Mouse (Mus musculus) spleen, postnatal 10 days (tissue): ENCODE data around the gene Bhlhe40.

Experiments
- DNase-seq, 2 experiments: peaks; one replicate each; pipeline ENCODE4 v3.0.0; 2021 to 2022; ENCODE audit warnings: low spot score in 2 of 2

Gene Bhlhe40

GRCm38 (mm10) chr6:108663241-108664194 is 3.1 kb downstream of the Bhlhe40 start:
- DNase-seq: no peak

GRCm38 (mm10) chr6:108664533-108665150 is 4.2 kb downstream of the Bhlhe40 start:
- DNase-seq: no peak

GRCm38 (mm10) chr6:108665587-108665986 is 5.2 kb downstream of the Bhlhe40 start:
- DNase-seq: no peak

GRCm38 (mm10) chr6:108666648-108667488 is 6.4 kb downstream of the Bhlhe40 start:
- DNase-seq: no peak

GRCm38 (mm10) chr6:108667599-108668021 is 7.2 kb downstream of the Bhlhe40 start:
- no peak for DNase-seq

GRCm38 (mm10) chr6:108668321-108668786 is 7.9 kb downstream of the Bhlhe40 start:
- peak in 1 of 2 experiments; percentile 43 for DNase-seq

GRCm38 (mm10) chr6:108670276-108670675 is 9.8 kb downstream of the Bhlhe40 start:
- DNase-seq: no peak

GRCm38 (mm10) chr6:108670821-108671220 is 10.4 kb downstream of the Bhlhe40 start:
- no peak for DNase-seq

GRCm38 (mm10) chr6:108672094-108672493 is 11.7 kb downstream of the Bhlhe40 start:
- DNase-seq: no peak

GRCm38 (mm10) chr6:108674221-108674620 is 13.8 kb downstream of the Bhlhe40 start:
- no peak for DNase-seq

GRCm38 (mm10) chr6:108676783-108677340 is 16.4 kb downstream of the Bhlhe40 start:
- no peak for DNase-seq

GRCm38 (mm10) chr6:108677697-108678096 is 17.3 kb downstream of the Bhlhe40 start:
- no peak for DNase-seq

- DNase-seq: no peak
Measured at GRCm38 (mm10) chr6:108678227-108678626, 17.8 kb downstream of the Bhlhe40 start.

GRCm38 (mm10) chr6:108680503-108680902 is 20.1 kb downstream of the Bhlhe40 start:
- no peak for DNase-seq

- no peak for DNase-seq
Measured at GRCm38 (mm10) chr6:108681084-108681483, 20.7 kb downstream of the Bhlhe40 start.

- DNase-seq: no peak
Measured at GRCm38 (mm10) chr6:108683140-108683539, 22.7 kb downstream of the Bhlhe40 start.

GRCm38 (mm10) chr6:108684430-108684829 is 24.0 kb downstream of the Bhlhe40 start:
- DNase-seq: no peak

- DNase-seq: no peak
Measured at GRCm38 (mm10) chr6:108685758-108686355, 25.4 kb downstream of the Bhlhe40 start.

- no peak for DNase-seq
Measured at GRCm38 (mm10) chr6:108686930-108687329, 26.5 kb downstream of the Bhlhe40 start.

GRCm38 (mm10) chr6:108688344-108688743 is 27.9 kb downstream of the Bhlhe40 start:
- DNase-seq: no peak

- DNase-seq: no peak
Measured at GRCm38 (mm10) chr6:108692986-108693385, 32.6 kb downstream of the Bhlhe40 start.
